Mouse (Mus musculus): Measurements from ENCODE around the gene Arhgef5. TPM values are rescaled to one million over a fixed set of nuclear protein-coding genes. Genes with fewer than 3 reads are reported as not detected.

Arhgef5 gene
- polyA plus RNA-seq, 1 experiment from 2014 or later: 8.9 TPM

- H3K27ac ChIP-seq (ENCODE audit: poor library complexity, severe bottlenecking): no peak overlapping the region
- H3K9ac ChIP-seq: no peak overlapping the region
- WGBS: 60% methylated on average over 4 of the region's 4 CpGs
- no peak overlapping the region for H3K4me3 ChIP-seq
- H3K9me3 ChIP-seq (replicated peaks): no peaks in the 10 kb centered on the region
- no peak for ATAC-seq (ENCODE audit: insufficient number of reproducible peaks, low FRiP score)
- H3K36me3 ChIP-seq: no peaks in the 10 kb centered on the region
- no peak overlapping the region for H3K4me2 ChIP-seq
- no peaks in the 10 kb centered on the region for H3K27me3 ChIP-seq (replicated peaks)
- peaks cover 8% of the 10 kb centered on the region; the same call in 1 of the 2 replicates for H3K4me1 ChIP-seq (replicated peaks)
Measured at GRCm38 (mm10) chr6:43333479-43333878, 68.1 kb downstream of the Arhgef5 start.

GRCm38 (mm10) chr6:43335619-43336234, 70.3 kb downstream of the Arhgef5 start:
- H3K9ac ChIP-seq: no peak overlapping the region
- H3K4me1 ChIP-seq (replicated peaks): peaks cover 8% of the 10 kb centered on the region; the same call in 1 of the 2 replicates
- no peaks in the 10 kb centered on the region for H3K27me3 ChIP-seq (replicated peaks)
- no peak overlapping the region for H3K27ac ChIP-seq (ENCODE audit: poor library complexity, severe bottlenecking)
- H3K4me3 ChIP-seq: no peak overlapping the region
- no peaks in the 10 kb centered on the region for H3K36me3 ChIP-seq
- no peak overlapping the region for H3K4me2 ChIP-seq
- H3K9me3 ChIP-seq (replicated peaks): no peaks in the 10 kb centered on the region
- WGBS: 77% methylated on average over 3 of the region's 3 CpGs
- no peak for ATAC-seq (ENCODE audit: insufficient number of reproducible peaks, low FRiP score)

- peaks cover 8% of the 10 kb centered on the region; the same call in 1 of the 2 replicates for H3K4me1 ChIP-seq (replicated peaks)
- no peak overlapping the region for H3K4me2 ChIP-seq
- H3K4me3 ChIP-seq: no peak overlapping the region
- no peaks in the 10 kb centered on the region for H3K9me3 ChIP-seq (replicated peaks)
- H3K9ac ChIP-seq: no peak overlapping the region
- WGBS: 35% methylated on average over 10 of the region's 10 CpGs
- no peak overlapping the region for H3K27ac ChIP-seq (ENCODE audit: poor library complexity, severe bottlenecking)
- ATAC-seq (ENCODE audit: insufficient number of reproducible peaks, low FRiP score): no peak
- H3K36me3 ChIP-seq: no peaks in the 10 kb centered on the region
- H3K27me3 ChIP-seq (replicated peaks): no peaks in the 10 kb centered on the region
Measured at GRCm38 (mm10) chr6:43337491-43337961, 72.1 kb downstream of the Arhgef5 start.

- Histone ChIP-seq H3K36me3 (no peaks in the 10 kb centered on the region), H3K27me3 (replicated peaks) (no peaks in the 10 kb centered on the region), H3K4me1 (replicated peaks) (peaks cover 8% of the 10 kb centered on the region; the same call in 1 of the 2 replicates), H3K4me3 (no peak overlapping the region), H3K27ac (ENCODE audit: poor library complexity, severe bottlenecking) (no peak overlapping the region), H3K9ac (no peak overlapping the region), H3K9me3 (replicated peaks) (no peaks in the 10 kb centered on the region), H3K4me2 (no peak overlapping the region)
- no peak for ATAC-seq (ENCODE audit: insufficient number of reproducible peaks, low FRiP score)
- WGBS: 52% methylated on average over 2 of the region's 2 CpGs
Measured at GRCm38 (mm10) chr6:43338804-43339203, 73.4 kb downstream of the Arhgef5 start.

Other genes with a start within 250 kb of the Arhgef5 start
- gene Olfr441, start 159.2 kb upstream of the Arhgef5 start, polyA plus RNA-seq (2016; fragmentation: Nextera tagmentation; extraction: Ambion mirVana): not detected in 2 replicates
- gene Olfr237-ps1, start 119.0 kb upstream of the Arhgef5 start, polyA plus RNA-seq (2016; fragmentation: Nextera tagmentation; extraction: Ambion mirVana): not detected in 2 replicates
- gene Olfr437, start 102.3 kb upstream of the Arhgef5 start, polyA plus RNA-seq (2016; fragmentation: Nextera tagmentation; extraction: Ambion mirVana): not detected in 2 replicates
- gene Olfr13, start 93.4 kb upstream of the Arhgef5 start, polyA plus RNA-seq (2016; fragmentation: Nextera tagmentation; extraction: Ambion mirVana): not detected in 2 replicates
- gene Olfr435, start 68.4 kb upstream of the Arhgef5 start, polyA plus RNA-seq (2016; fragmentation: Nextera tagmentation; extraction: Ambion mirVana): not detected in 2 replicates
- gene Olfr434, start 52.6 kb upstream of the Arhgef5 start, polyA plus RNA-seq (2016; fragmentation: Nextera tagmentation; extraction: Ambion mirVana): not detected in 2 replicates
- not detected in 2 replicates for gene Olfr47, start 34.1 kb upstream of the Arhgef5 start, polyA plus RNA-seq (2016; fragmentation: Nextera tagmentation; extraction: Ambion mirVana)
- not detected in 2 replicates for gene Nobox, start 44.0 kb downstream of the Arhgef5 start, polyA plus RNA-seq (2016; fragmentation: Nextera tagmentation; extraction: Ambion mirVana)